Mouse (Mus musculus) midbrain, embryonic 13.5 days (tissue): ENCODE data around the gene Setd7. TPM values are rescaled to one million over a fixed set of nuclear protein-coding genes. Genes with fewer than 3 reads are reported as not detected.
A peak's percentile ranks its signal among the peaks of the same experiment; 100 is the strongest.

Source experiments
- ATAC-seq: fragments of 200-750 bp; cut with Nextera tagmentation; 2 replicates; pipeline ENCODE4 v1.8.0; 2017; ENCODE audit warnings: mild to moderate bottlenecking, moderate TSS enrichment, moderate library complexity
- H3K27ac ChIP-seq: fragments of 300-500 bp; sonication (generic); 2 replicates; pipeline ENCODE4 v1.5.1; 2015; ENCODE audit warnings: inconsistent platforms, mild to moderate bottlenecking, moderate library complexity
- H3K27me3 ChIP-seq: fragments of 300-500 bp; sonication (generic); 2 replicates; pipeline ENCODE4 v1.6.1; 2015; ENCODE audit warnings: mild to moderate bottlenecking, inconsistent platforms
- H3K36me3 ChIP-seq: fragments of 300-500 bp; sonication (generic); 2 replicates; pipeline ENCODE4 v1.6.1; 2015; ENCODE audit warnings: mild to moderate bottlenecking, inconsistent platforms
- H3K4me1 ChIP-seq: fragments of 300-500 bp; sonication (generic); replicated peaks from 2 replicates; pipeline ENCODE4 v1.6.1; 2015; ENCODE audit warnings: inconsistent platforms
- H3K4me2 ChIP-seq: fragments of 300-500 bp; sonication (generic); replicated peaks from 2 replicates; pipeline ENCODE4 v1.6.1; 2015; ENCODE audit warnings: moderate library complexity, mild to moderate bottlenecking, inconsistent platforms
- H3K4me3 ChIP-seq: fragments of 300-500 bp; sonication (generic); replicated peaks from 2 replicates; pipeline ENCODE4 v1.5.1; 2015; ENCODE audit warnings: mild to moderate bottlenecking, inconsistent platforms
- H3K9ac ChIP-seq: fragments of 300-500 bp; sonication (generic); replicated peaks from 2 replicates; pipeline ENCODE4 v1.6.1; 2015; ENCODE audit warnings: mild to moderate bottlenecking, inconsistent platforms
- H3K9me3 ChIP-seq: fragments of 300-500 bp; sonication (generic); 2 replicates; pipeline ENCODE4 v1.6.1; 2016; ENCODE audit warnings: mild to moderate bottlenecking, inconsistent platforms
- WGBS: fragments of 180-500 bp; shearing (Covaris S2); methylation state at CpG from one replicate; pipeline ENCODE4 v1.1.7; 2015; 5-methylcytosine and 5-hydroxymethylcytosine counted together
- polyA plus RNA-seq: library from polyadenylated mRNA; unstranded; fragments of >200 nt; fragmentation: Nextera tagmentation; extraction: Ambion mirVana; gene quantifications from 2 replicates; pipeline ENCODE4 v1.2.1, GENCODE M21; 2015

Setd7 gene
- polyA plus RNA-seq, 1 experiment from 2014 or later = 4.6 TPM

- no peak overlapping the region for H3K27ac ChIP-seq
Observed at GRCm38 (mm10) chr3:51504385-51504952, 56.2 kb downstream of the Setd7 start.

GRCm38 (mm10) chr3:51499876-51500275 is 60.8 kb downstream of the Setd7 start:
- no peaks in the 10 kb centered on the region for H3K9me3 ChIP-seq
- H3K36me3 ChIP-seq = peaks cover 7% of the 10 kb centered on the region; the same call in 1 of the 2 replicates
- no peak overlapping the region for H3K4me2 ChIP-seq
- H3K4me1 ChIP-seq = peaks cover 7% of the 10 kb centered on the region; the same call in 1 of the 2 replicates
- H3K9ac ChIP-seq = no peak overlapping the region
- WGBS = 96% methylated on average over 4 of the region's 4 CpGs
- no peak overlapping the region for H3K4me3 ChIP-seq
- no peak for ATAC-seq
- H3K27ac ChIP-seq = no peak overlapping the region
- no peaks in the 10 kb centered on the region for H3K27me3 ChIP-seq

More at GRCm38 (mm10) chr3:51504385-51504952, 56.2 kb downstream of the Setd7 start:
- no peaks in the 10 kb centered on the region for H3K9me3 ChIP-seq
- H3K27me3 ChIP-seq = no peaks in the 10 kb centered on the region
- no peak overlapping the region for H3K4me2 ChIP-seq
- no peak overlapping the region for H3K9ac ChIP-seq
- H3K36me3 ChIP-seq = no peaks in the 10 kb centered on the region
- peaks cover 7% of the 10 kb centered on the region; the same call in 1 of the 2 replicates for H3K4me1 ChIP-seq
- peak; percentile 40; the same call in 1 of the 2 replicates for ATAC-seq
- no peak overlapping the region for H3K4me3 ChIP-seq
- 56% methylated on average over 11 of the region's 11 CpGs for WGBS

- Histone ChIP-seq H3K27me3 (no peaks in the 10 kb centered on the region), H3K4me3 (no peak overlapping the region), H3K27ac (no peak overlapping the region), H3K9ac (no peak overlapping the region), H3K36me3 (peaks cover 13% of the 10 kb centered on the region), H3K4me1 (no peaks in the 10 kb centered on the region), H3K9me3 (no peaks in the 10 kb centered on the region), H3K4me2 (no peak overlapping the region)
- ATAC-seq = no peak
- WGBS = 87% methylated on average over 5 of the region's 5 CpGs
Observed at GRCm38 (mm10) chr3:51498659-51499058, 62.0 kb downstream of the Setd7 start.

GRCm38 (mm10) chr3:51497978-51498377 is 62.7 kb downstream of the Setd7 start:
- 95% methylated on average over 1 of the region's 1 CpGs for WGBS
- no peak for ATAC-seq
- Histone ChIP-seq H3K36me3 (peaks cover 19% of the 10 kb centered on the region), H3K9me3 (no peaks in the 10 kb centered on the region), H3K27ac (no peak overlapping the region), H3K4me2 (no peak overlapping the region), H3K4me3 (no peak overlapping the region), H3K9ac (no peak overlapping the region), H3K4me1 (no peaks in the 10 kb centered on the region), H3K27me3 (no peaks in the 10 kb centered on the region)

GRCm38 (mm10) chr3:51495646-51496045 is 65.0 kb downstream of the Setd7 start:
- Histone ChIP-seq H3K36me3 (peaks cover 19% of the 10 kb centered on the region), H3K9ac (no peak overlapping the region), H3K27me3 (no peaks in the 10 kb centered on the region), H3K9me3 (no peaks in the 10 kb centered on the region), H3K27ac (no peak overlapping the region), H3K4me2 (no peak overlapping the region), H3K4me1 (no peaks in the 10 kb centered on the region), H3K4me3 (no peak overlapping the region)
- no peak for ATAC-seq
- WGBS = 92% methylated on average over 9 of the region's 9 CpGs

- no peak overlapping the region for H3K27ac ChIP-seq
- no peak overlapping the region for H3K9ac ChIP-seq
- no peaks in the 10 kb centered on the region for H3K9me3 ChIP-seq
- H3K4me2 ChIP-seq = no peak overlapping the region
- H3K4me1 ChIP-seq = 0 out of 2 replicates have a peak, but pooled peaks cover 6% of the 10 kb centered on the region
- H3K36me3 ChIP-seq = peaks cover 19% of the 10 kb centered on the region
- H3K4me3 ChIP-seq = no peak overlapping the region
- no peaks in the 10 kb centered on the region for H3K27me3 ChIP-seq
- ATAC-seq = no peak
- 86% methylated on average over 2 of the region's 2 CpGs for WGBS
Observed at GRCm38 (mm10) chr3:51494466-51494865, 66.2 kb downstream of the Setd7 start.

- H3K27me3 ChIP-seq = no peaks in the 10 kb centered on the region
- peaks cover 19% of the 10 kb centered on the region for H3K36me3 ChIP-seq
- 0 out of 2 replicates have a peak, but pooled peaks cover 6% of the 10 kb centered on the region for H3K4me1 ChIP-seq
- no peaks in the 10 kb centered on the region for H3K9me3 ChIP-seq
- ATAC-seq = no peak
- WGBS = 94% methylated on average over 13 of the region's 13 CpGs
- H3K27ac ChIP-seq = no peak overlapping the region
- H3K4me2 ChIP-seq = no peak overlapping the region
- H3K9ac ChIP-seq = no peak overlapping the region
- H3K4me3 ChIP-seq = no peak overlapping the region
Observed at GRCm38 (mm10) chr3:51493272-51493838, 67.3 kb downstream of the Setd7 start.

GRCm38 (mm10) chr3:51490088-51490753 is 70.5 kb downstream of the Setd7 start:
- Histone ChIP-seq H3K9me3 (no peaks in the 10 kb centered on the region), H3K27me3 (no peaks in the 10 kb centered on the region), H3K4me2 (no peak overlapping the region), H3K4me1 (peaks cover 19% of the 10 kb centered on the region), H3K9ac (no peak overlapping the region), H3K27ac (0 out of 2 replicates have a peak overlapping the region, but pooled peaks have one; percentile 30), H3K4me3 (no peak overlapping the region), H3K36me3 (peaks cover 21% of the 10 kb centered on the region)
- ATAC-seq = no peak
- WGBS = 83% methylated on average over 7 of the region's 7 CpGs

- Histone ChIP-seq H3K4me3 (no peak overlapping the region), H3K4me2 (no peak overlapping the region), H3K36me3 (peaks cover 6% of the 10 kb centered on the region; the same call in 1 of the 2 replicates), H3K27me3 (no peaks in the 10 kb centered on the region), H3K9ac (no peak overlapping the region), H3K27ac (no peak overlapping the region), H3K4me1 (peaks cover 35% of the 10 kb centered on the region), H3K9me3 (no peaks in the 10 kb centered on the region)
- ATAC-seq = no peak
- WGBS = 91% methylated on average over 4 of the region's 4 CpGs
Observed at GRCm38 (mm10) chr3:51486491-51487195, 74.0 kb downstream of the Setd7 start.

GRCm38 (mm10) chr3:51485347-51485746 is 75.3 kb downstream of the Setd7 start:
- H3K4me3 ChIP-seq = peak overlapping the region; percentile 81
- peaks cover 6% of the 10 kb centered on the region; the same call in 1 of the 2 replicates for H3K36me3 ChIP-seq
- peak overlapping the region; percentile 85 for H3K9ac ChIP-seq
- no peak overlapping the region for H3K27ac ChIP-seq
- 90% methylated on average over 4 of the region's 4 CpGs for WGBS
- no peaks in the 10 kb centered on the region for H3K9me3 ChIP-seq
- H3K27me3 ChIP-seq = no peaks in the 10 kb centered on the region
- peak overlapping the region; percentile 83 for H3K4me2 ChIP-seq
- peaks cover 33% of the 10 kb centered on the region for H3K4me1 ChIP-seq
- ATAC-seq = no peak

- peak; percentile 61 for ATAC-seq
- peak overlapping the region; percentile 83 for H3K4me2 ChIP-seq
Observed at GRCm38 (mm10) chr3:51484370-51484769, 76.3 kb downstream of the Setd7 start.

More at GRCm38 (mm10) chr3:51484370-51484769, 76.3 kb downstream of the Setd7 start:
- H3K4me1 ChIP-seq = peaks cover 30% of the 10 kb centered on the region
- H3K27me3 ChIP-seq = no peaks in the 10 kb centered on the region
- peak overlapping the region; percentile 81 for H3K4me3 ChIP-seq
- peak overlapping the region; percentile 92 for H3K27ac ChIP-seq
- H3K9ac ChIP-seq = peak overlapping the region; percentile 85
- WGBS = 0% methylated on average over 33 of the region's 33 CpGs
- H3K9me3 ChIP-seq = no peaks in the 10 kb centered on the region
- H3K36me3 ChIP-seq = peaks cover 6% of the 10 kb centered on the region; the same call in 1 of the 2 replicates
